Mouse (Mus musculus) thymus, adult 2 months (tissue): Measurements from ENCODE around the gene Afap1.

Experiments
- CTCF ChIP-seq: fragments of 200-500 bp; IDR thresholded peaks from 2 replicates; pipeline ENCODE4 v1.5.1; 2012; ENCODE audit warnings: mild to moderate bottlenecking, control low read depth, low read length, moderate library complexity, borderline replicate concordance; ENCODE audit not compliant: control insufficient read depth, poor library complexity, insufficient read depth; ENCODE audit errors: extremely low read depth
- POLR2A ChIP-seq: fragments of 200-500 bp; IDR thresholded peaks from 2 replicates; pipeline ENCODE4 v1.6.1; 2012; ENCODE audit warnings: mild to moderate bottlenecking, low read length, control low read depth, moderate library complexity; ENCODE audit not compliant: control insufficient read depth, poor library complexity, insufficient read depth; ENCODE audit errors: extremely low read depth

DNA sequence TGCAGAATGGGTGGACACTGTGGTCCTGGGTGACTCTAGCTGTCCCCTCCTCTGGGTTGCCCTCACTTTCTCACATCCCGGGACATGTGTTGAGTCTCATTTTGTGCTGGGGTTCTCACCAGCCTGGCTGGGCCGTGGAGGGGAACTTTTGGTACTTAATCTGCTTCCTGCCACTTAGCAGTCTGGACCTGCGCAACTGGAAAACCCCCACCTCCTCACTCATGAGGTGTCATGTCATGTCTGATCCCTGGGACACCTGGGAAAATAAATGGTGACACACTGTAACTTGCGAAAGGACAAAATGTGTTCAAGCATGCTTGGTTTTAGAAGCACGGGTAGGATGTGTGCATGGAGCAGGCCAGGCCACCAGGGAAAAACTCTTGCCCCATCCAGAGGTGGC, 8.4 kb upstream of the Afap1 start:
- TF ChIP-seq CTCF = no peak
- no peak for TF ChIP-seq POLR2A
